Mouse (Mus musculus): ENCODE measurements around the gene Alox5.

Alox5 gene

GRCm38 (mm10) chr6:116385194-116386044, 75.6 kb downstream of the Alox5 start:
- no peak for DNase-seq (ENCODE audit: low read depth)

DNA sequence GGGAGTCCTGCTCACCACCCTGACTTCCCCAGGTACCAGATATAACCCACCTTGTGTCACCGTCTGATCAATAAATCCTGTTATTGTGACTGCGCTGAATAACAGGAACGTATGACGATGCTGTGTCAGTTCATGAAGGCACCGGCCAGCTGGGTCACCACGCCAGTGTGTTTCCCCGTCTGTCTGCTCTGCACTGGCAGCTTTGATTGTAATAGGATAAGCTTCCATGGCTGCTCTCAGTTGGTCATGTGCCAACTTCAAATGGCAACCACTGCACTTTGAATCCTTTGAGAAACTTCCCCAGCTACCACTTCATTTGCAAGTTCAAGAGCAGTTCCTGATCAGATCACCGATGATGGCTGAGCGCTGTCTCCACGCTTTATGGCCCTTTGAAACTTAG, 77.4 kb downstream of the Alox5 start:
- no peak for DNase-seq (ENCODE audit: low read depth)

- DNase-seq (ENCODE audit: low read depth): no peak
These were observed 79.4 kb downstream of the Alox5 start for GRCm38 (mm10) chr6:116381605-116382004.

DNA sequence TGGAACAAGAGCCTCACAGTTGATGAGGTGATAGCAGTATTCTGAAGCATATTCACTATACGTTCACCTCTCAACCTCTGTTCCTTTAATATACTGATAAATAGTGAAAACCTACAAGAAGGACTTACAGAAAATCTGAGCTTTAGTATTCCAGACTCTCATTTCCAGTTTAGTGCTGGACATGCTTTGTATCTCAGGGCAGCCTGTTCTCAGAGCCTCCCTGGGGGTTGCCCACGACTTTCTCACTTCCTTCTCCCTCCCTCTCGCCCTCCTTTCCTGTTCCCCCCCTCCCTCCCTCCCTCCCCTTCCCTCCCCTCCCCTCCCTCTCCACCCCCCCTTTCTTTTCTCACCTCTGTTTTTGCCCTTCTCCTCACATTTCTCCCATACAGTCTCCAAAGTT, 80.8 kb downstream of the Alox5 start:
- DNase-seq (ENCODE audit: low read depth): no peak

DNA sequence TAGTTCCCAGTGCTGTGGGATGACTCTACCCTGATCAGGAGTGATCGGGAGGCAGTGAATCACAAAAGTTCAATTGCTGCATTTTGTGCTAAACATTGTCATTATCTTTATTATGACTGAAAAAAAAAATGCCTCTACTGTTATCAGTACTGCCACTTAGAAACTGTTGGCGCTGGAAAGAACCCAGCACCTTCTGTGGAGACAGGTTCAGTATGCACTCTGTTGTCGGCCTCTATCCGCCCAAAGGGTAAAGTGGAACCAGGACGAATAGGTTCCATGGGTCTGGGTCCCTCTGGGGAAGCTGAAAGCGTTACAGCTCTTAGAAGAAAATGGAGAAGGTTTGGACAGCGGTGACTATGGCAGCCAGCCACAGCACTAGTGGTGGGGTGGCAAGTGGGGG, 82.1 kb downstream of the Alox5 start:
- no peak for DNase-seq (ENCODE audit: low read depth)

GRCm38 (mm10) chr6:116374618-116375017, 86.4 kb downstream of the Alox5 start:
- DNase-seq (ENCODE audit: low read depth): no peak

- DNase-seq (ENCODE audit: low read depth): no peak
These were observed 86.8 kb downstream of the Alox5 start for GRCm38 (mm10) chr6:116374136-116374535.

- DNase-seq (ENCODE audit: low read depth): no peak
These were observed 89.5 kb downstream of the Alox5 start for GRCm38 (mm10) chr6:116371500-116371899.

- peak; percentile 9 for DNase-seq (ENCODE audit: low read depth)
These were observed 90.6 kb downstream of the Alox5 start for GRCm38 (mm10) chr6:116370216-116370976.

DNA sequence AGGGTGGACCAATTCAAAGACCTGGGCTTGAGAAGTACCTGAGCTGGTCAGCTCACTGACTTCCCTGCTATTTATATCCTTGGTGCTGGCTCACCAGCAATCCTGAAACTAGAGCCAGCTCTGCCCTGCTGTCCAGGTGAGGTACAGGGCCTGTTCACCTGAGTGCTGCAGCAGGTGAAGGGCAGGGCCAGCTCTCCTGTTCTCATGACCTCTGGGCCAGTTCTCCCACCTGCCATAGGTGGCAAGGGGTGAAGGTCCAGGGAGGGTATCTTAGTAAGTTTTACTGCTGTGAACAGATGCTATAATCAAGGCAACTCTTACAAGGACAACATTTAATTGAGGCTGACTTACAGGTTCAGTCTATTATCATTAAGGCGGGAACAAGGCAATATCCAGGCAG, 91.2 kb downstream of the Alox5 start:
- no peak for DNase-seq (ENCODE audit: low read depth)

GRCm38 (mm10) chr6:116367971-116368370, 93.0 kb downstream of the Alox5 start:
- no peak for DNase-seq (ENCODE audit: low read depth)

DNA sequence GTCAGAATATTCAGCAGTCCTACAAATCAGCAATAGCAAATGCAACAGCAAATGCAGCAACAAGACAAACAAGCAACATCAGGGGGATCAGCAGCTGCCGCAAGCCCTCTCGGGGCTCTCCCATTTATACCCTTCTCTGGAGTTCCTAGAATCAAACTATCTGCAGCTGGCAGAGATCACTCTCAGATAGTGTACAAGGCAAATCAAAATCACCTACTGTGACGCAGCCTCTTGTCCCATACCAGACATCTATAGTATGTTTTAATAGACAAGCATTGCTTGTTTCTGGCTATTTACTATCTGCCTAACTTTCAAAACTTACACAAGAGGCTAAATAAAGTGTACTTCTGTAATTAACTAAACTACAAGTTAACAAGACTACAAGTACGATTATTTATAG, 99.0 kb downstream of the Alox5 start:
- no peak for DNase-seq (ENCODE audit: low read depth)

DNA sequence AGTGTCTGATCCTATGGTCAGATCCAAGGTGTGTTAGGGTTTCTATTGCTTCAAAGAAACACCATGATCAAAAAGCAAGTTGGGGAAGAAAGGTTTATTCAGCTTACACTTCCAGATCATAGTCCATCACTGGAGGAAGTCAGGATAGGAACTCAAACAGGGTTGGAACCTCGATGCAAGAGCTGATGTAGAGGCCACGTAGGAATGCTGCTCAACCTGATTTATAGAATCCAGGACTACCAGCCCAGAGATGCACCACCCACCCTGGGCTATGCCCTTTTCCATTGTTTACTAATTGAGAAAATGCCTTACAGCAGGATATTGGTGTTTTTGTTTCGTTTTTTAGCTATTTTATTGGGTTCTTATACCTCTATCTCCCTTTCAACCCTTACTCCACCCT, 99.5 kb downstream of the Alox5 start:
- DNase-seq (ENCODE audit: low read depth): no peak
